Mouse (Mus musculus) lung, postnatal 36 days (tissue): ENCODE measurements at regions not wholly inside any gene's neighbourhood (a gene's known extent, or its start where the extent isn't known, plus 50 kb on each side); places are given as distances from the start of the nearest gene placed in this dataset.

ENCODE experiments used
- DNase-seq: peaks from one replicate; pipeline ENCODE4 v3.0.0; 2022; ENCODE audit warnings: mixed read lengths

DNA sequence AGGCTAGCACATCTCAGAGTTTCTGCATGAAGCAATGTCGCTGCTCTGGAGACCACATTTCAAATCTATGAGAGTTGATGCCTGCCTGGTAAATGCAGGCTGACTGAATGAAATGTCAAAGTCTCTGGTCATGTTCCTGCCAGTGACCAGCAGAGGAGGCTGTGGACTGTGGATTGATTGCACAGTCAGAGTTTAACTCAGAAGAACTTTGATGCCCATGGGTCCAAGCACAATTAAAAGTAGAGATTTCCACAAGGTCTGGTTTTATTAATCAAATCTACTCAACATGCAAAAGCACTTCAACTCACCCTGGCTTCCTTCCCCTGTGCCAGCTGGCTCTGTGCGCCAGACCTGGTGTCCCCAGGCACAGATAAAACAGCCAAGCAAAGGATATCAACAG, 81.3 kb downstream of the Hsd17b3 start:
- DNase-seq: no peak

DNA sequence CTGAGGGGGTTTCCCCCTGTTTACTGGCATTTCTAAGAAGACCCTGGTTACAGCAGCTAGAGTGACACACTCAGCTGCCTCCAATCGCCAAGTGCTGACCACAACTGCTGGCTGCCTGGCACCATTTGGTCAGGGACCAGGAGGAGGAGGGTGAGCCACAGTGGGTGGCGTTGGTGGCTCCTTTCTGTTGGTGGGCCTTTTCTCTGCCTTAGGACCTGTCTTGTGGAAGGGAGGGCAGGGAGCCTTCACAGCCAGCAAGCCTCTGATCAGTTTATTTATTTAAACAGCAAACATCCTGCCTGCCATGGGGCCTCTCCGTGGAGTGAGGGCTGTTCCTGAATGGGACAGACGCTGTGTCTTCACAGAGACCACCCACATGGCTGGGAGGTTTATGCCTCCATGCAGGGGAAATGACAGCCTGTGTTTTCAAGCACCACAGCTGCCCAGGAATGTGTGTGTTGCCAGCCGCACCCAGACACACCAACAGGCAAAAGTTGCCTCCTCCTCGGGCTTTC, 86.0 kb downstream of the Hsd17b3 start:
- peak; percentile 39 for DNase-seq

DNA sequence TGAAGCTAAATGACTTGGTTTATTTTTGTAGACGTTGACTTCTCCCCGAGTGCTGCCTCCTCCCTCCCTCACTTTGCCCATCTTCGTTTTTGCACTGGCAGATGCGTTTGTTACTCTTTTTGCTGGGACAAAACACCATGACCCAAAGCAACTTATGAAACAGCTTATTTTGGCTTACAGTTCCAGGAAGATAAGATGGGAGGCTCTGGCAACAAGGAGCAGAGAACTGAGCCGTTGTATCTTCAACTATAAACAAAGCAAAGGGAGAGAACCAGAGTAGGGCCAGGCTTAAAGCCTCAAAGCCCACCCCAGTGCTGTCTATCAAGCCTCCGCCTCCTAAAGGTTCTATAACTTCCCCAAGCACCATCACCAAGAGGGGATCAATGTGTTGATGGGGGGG, 88.7 kb downstream of the Hsd17b3 start:
- peak; percentile 12 for DNase-seq

DNA sequence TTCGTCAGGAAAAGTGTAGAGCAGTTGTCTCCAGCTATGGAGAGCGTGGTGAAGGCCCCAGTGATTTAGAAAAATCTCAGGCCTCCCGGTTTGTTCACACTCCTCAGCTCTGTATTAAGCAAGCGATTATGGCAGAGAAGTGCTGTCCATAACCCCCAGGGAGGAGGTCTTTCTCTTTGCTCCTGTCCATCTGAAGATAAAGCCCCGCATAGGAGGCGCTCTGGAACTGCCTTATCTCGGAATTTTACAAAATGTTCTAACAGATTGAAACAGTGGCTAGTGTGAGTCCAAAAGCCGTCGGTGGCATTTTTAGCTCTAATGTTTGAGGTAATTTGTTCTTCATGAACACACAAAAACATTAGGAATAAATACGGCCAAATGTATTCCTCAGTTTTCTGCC, 90.4 kb downstream of the Hsd17b3 start:
- peak; percentile 16 for DNase-seq

DNA sequence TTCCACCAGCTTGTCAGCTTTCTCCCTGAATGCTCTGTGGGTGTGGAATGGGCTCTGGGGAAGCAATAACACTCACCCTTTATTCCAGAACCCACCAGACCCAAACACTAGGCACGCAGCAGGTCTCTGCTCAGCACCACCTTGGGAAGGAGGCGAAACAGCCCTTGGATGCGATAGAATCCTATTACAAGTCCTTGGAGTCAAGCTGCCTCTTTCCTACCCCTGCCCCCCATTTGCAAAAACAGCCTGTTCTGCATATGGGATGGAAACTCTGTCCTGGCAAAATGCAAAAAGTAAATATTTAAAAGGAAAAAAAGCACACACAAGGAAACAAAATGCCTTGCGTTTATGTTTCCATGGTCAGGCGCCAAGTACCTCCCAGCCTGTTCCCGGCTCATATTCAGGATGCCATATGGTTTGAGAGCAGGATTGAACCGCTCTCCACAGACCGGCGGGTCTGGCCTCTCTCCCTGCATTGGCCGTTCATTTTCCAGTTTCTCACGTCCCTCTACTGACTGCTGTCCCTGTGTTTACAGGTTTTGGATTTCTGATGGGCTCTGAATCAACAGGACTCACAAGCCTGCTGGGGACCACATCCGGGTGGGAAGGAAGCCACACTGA, 95.1 kb downstream of the Hsd17b3 start:
- no peak for DNase-seq

DNA sequence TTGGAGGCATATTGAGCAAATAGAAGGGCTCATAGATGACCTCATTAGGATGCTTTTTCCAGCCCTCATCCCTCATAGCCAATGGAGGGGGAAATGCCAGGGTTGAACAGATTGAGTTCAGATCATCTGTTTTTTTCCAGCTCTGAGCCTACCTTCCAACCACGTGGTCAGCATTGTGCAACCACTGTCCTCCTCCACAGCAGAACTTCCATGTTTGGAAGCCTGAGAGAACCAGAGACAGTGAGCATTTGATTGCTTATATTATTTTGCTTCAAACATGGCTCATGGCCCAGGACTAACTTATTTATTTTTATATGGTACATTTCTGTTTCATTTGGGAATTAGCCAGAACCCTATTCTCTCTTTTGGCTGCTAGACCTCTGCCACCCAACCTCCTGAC, 96.0 kb downstream of the Hsd17b3 start:
- no peak for DNase-seq

DNA sequence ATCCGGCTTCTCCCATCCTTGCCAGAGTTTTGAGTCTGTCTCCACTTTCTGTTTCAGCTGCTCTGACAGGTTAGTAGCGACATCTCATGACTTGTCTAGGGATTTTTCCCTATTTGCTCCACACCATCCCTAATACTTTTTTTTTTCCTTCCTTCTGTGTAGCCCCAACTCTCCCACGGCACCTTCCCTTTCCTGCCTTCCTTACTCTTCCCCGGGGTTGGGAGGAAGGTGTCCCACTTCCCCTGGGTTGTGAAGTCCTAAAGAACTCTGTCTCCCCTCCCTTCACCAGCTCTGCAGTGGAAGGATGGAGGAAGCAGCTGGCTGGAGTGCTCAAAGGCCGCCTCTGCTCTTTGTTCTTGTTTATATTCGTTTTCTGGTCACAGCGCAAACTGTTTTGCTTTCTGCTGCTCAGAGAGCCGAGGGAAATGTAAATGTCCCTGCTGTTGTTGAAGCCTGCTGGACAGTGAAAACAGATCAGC, 98.5 kb downstream of the Hsd17b3 start:
- peak; percentile 48 for DNase-seq

DNA sequence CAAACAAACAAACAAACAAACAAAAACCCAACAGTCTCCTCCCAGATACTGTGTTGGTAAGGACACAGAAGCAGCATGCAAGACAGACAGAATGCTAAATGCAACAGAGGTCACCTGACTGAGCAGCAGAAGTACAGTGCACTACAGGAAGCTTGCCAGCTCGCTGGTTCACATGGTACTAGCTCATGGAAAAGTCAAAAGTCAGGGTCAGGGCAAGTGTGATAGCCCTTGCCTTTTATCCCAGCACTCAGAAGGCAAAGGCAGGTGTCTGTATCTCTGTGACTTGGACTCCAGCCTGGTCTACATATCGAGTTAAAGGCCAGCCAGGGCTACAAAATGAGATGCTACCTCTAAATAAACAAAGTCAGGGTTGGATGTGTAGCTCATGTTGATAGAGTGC, 99.3 kb downstream of the Hsd17b3 start:
- DNase-seq: no peak

DNA sequence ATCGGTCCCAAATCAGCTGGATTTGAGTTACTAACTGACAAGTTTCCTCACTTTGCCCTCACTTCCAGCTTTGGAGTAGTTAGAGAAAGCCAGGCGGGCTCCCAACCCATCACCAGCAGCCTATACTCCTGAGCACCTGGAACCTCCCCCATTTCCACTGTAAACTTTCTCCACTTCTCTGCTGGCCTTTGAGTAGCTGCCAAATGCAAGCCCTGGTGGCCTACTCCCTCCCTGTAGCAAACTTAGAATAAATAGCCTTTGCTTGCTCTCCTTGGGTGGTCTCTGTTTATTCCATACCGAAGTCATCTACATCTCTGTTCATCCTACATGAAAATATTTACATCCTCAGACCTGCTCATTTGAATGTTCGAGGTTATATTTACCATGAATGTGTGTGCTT, 100.8 kb downstream of the Hsd17b3 start:
- DNase-seq: no peak

DNA sequence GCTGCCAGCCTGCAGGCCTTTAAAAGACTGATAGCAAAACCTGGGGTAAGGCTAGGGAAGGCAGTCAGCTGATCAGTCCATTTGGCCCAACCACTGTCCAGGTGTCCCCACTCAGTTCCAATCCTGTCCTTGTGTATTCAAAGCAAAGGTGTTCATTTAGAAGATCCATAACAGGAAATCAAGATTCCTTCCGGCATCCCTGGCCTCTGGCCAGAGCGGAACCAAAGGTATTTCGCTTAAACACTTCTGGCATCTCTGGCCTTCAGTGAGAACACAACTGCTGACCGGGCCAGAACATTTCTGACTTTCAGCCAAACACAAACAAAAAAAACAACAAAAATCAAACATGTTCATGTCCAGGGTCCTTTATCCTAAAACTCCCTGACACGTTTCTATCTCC, 102.3 kb downstream of the Hsd17b3 start:
- DNase-seq: peak; percentile 26

DNA sequence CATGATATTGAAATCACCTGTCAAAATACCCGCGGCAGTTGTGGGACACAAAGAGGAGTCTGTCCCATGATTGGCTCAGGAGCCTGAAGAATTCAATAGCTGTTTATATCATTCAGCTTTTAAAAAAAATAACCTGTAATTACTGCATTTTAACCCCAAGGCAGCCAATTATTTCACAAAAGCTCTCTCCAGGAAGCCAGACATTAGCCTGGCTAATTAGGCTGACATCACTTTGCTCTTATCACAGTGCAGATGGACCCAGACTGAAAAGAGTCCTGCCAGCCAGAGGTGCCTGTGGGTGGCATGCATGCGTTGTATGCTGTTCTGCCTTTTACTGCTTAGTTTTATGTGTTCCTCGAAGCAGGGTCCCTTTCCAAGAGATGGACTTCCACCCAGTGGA, 103.4 kb downstream of the Hsd17b3 start:
- peak; percentile 17 for DNase-seq

DNA sequence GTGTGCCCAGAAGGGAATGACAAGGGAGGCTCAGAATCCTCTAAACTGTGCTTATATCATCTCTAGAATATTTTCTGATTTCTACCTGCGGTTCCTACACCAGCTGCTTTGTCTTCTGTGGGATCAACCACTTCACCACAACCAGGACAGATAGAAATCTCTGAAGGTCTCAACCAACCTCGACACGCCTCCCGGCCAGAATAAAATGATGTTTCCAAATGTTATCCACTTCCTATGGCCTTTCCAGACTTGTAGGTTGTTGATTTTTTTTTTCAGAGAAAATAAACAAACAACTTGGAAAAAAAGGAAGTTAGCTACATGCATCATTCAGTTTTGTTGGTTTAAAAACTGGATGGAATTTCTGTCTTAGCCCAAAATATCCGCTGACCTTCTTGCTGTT, 103.9 kb downstream of the Hsd17b3 start:
- no peak for DNase-seq

DNA sequence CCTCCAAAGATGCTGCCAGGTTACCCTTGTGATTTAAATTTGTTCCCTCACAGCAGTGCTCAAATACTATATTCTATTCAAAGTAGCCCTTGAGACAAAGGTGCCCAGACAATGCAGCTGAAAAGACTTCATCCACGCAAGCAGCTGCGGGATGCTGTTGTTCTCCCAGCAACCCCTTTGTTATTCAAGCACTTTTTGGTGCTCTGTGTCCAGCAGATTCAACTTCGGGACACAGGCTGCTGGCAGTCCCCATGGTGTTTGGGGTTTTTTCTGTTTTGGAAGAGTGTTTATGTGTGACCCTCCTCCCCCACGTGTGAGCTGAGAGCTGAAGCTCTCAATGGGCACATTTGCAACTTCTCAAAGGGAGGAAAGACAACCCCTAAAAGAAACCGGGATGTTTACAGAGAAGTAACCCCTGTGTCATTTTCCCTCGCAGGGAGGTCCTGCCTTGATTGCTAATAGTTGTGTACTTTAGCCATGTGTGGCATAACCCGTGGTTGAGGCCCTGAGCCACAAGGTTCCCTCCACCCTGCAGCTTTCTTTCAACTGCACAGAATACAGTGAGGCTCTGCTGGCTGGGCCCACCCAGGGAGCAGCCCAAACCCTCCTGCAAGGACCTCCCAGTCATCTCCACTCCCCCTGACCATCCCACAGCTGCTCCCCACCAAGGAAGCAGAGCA, 108.9 kb downstream of the Hsd17b3 start:
- no peak for DNase-seq

DNA sequence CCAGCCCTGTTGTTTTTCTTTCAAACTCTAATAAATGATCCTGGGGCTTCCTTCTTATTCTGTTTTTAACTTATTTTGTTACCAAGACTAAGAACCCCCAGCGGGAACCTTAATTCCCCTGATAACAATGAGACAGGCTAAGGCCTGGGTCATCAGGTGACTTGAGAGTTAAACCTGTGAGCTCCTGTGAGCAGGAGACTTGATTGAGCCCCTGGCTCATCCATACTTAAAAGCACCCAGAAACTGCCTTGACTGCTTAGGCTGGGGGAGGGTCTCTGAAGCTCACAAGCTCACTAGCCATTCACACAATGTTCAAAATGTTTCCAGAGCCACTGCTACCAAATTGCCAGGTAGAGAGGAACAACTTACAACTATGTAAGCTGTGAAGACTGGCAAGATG, 109.4 kb downstream of the Hsd17b3 start:
- no peak for DNase-seq

DNA sequence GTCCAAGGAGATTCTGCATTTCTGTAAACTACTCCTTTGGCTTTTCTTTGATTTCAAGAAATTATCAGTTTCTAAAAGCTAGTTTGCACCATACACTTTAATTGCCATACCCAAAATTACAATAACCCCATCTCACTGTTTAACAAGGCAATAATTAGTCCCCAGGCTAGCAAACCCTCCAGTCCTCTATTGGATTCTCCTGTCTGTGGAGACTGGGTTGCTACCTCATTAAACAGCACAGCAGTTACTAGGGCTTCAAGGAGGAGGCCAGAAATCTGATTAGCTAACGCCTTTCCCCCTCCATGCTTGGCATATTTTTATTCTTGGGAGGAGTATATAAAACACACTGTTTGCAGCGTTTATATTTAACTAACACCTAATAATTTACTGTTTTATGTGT, 119.1 kb downstream of the Hsd17b3 start:
- DNase-seq: no peak

DNA sequence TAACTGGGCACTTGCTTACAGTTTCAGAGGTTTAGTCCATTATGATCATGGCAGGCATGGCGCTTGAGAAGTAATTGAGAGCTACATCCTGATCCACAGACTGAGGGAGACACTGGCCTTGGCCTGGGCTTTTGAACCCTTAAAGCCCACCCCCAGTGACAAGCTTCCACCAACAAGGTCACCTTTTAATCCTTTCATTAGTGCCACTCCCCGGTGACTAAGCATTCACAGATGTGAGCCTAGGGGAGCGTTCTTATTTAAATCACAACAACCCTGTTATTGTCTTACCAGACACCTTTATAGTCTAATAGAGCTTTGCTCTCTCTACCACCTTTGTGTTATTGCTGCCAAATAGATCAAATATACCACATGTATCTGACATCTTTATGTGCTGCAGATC, 120.4 kb downstream of the Hsd17b3 start:
- no peak for DNase-seq

DNA sequence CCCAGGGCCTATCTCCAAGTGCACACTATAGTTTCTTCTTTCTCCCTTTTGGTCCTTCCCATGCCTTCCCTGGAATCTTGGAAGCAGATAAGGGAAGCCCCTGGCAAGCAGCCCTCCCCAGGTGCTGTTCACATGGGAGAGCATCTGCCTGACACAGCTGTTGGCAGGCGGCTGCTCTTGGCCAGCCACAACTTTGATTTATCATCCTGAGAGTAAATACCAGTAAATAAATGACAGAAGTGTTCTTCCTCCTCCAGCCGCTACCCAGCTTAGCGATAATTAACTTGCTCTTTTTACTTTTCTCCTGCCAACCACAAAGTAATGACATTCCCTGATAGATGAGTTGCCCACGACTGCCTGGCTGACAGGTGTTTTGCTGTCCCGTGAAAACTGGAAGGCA, 131.9 kb downstream of the Hsd17b3 start:
- DNase-seq: peak; percentile 16

DNA sequence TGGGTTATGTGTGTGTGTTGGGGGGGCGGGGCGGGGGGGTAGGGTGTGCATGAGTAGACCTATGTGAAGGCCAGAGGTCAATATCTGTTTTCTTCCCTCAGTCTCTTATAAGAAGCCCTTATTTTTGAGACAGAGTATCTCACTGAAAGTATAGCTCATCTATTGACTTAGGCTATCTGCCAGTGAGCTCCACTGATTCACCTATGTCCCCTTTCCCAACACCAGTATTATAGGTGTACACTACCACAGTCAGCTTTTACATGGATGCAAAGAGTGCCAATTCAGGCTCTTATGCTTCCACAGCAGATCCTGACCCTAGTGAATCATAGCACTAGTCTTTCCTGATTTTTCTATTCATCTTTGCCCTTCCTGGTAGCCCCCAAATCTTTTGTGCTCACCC, 134.7 kb downstream of the Hsd17b3 start:
- no peak for DNase-seq

DNA sequence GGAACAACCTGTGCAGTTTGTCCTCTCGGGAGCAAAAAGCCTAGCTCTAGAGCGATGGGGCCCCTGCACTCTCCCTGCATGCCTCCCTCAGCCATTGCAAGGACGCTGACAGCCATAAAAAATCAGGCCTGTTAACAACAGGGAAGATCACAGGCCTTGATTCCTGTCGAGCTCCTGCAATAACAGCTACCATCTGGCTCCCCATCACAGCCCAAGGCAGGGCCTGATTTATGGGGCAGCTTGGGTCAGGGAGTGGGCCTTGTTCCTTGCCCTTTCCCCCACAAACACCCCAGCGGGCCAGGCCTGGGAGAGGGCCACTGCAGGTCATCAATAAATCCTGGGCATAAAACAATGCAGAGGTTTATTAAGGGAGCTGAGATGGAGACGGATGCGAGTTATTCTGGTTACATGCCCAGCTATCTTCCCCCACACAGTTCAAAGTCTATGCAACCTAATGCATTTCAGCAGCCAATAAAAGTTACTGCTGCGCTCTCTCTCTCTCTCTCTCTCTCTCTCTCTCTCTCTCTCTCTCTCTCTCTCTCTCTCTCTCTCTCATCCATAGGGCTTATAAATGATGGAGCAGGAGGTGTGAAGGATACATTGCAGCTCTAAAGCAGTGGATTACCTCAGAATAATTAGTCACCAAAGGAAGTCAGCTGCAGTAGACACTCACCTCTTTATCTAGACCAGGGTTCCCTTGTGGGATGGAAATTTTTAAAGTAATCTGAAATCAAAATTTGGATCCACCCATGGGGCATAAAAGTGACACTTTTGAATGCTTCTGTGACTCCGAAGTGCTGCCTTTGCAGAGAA, 136.9 kb downstream of the Hsd17b3 start:
- peak; percentile 6 for DNase-seq

DNA sequence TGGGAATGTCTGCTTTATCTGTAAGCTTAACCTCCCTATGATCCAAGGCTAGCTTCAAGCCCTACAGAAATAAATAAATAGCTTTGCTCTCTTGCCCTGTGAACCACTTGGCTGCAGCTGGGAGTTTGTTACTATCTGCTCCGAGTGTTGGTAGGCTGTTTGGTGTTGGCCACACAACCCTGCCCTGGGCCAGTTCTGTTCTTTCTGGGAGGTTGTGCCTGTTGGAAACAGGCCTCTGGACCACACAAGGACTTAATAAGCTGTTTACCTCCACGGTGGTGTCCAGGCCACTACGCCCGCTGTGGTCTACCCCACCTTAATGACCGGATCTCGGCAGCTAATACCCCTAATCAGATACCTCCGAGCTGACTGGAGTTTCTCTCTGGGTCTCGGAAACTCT, 136.1 kb downstream of the Ercc6l2 start:
- peak; percentile 20 for DNase-seq
